Mouse (Mus musculus) neural tube, embryonic 14.5 days (tissue): ENCODE data around the gene Susd2. TPM values are rescaled to one million over a fixed set of nuclear protein-coding genes. Genes with fewer than 3 reads are reported as not detected.

ENCODE experiments used
- ATAC-seq: fragments of 200-750 bp; cut with Nextera tagmentation; 2 replicates; pipeline ENCODE4 v1.8.0; 2017; ENCODE audit warnings: low read depth, mild to moderate bottlenecking, moderate TSS enrichment, moderate library complexity
- H3K27ac ChIP-seq: fragments of 300-500 bp; sonication (generic); 2 replicates; pipeline ENCODE4 v1.5.1; 2014; ENCODE audit warnings: low read depth, mild to moderate bottlenecking, control low read depth, low read length, moderate library complexity, mixed read lengths
- H3K27me3 ChIP-seq: fragments of 300-500 bp; sonication (generic); 2 replicates; pipeline ENCODE4 v1.6.1; 2014; ENCODE audit warnings: low read length; ENCODE audit not compliant: control insufficient read depth, insufficient read depth
- H3K36me3 ChIP-seq: fragments of 300-500 bp; sonication (generic); 2 replicates; pipeline ENCODE4 v1.6.1; 2014; ENCODE audit warnings: low read length, mixed read lengths; ENCODE audit not compliant: control insufficient read depth, insufficient read depth
- H3K4me1 ChIP-seq: fragments of 300-500 bp; sonication (generic); 2 replicates; pipeline ENCODE4 v1.6.1; 2014; ENCODE audit warnings: low read length; ENCODE audit not compliant: control insufficient read depth, insufficient read depth
- H3K4me2 ChIP-seq: fragments of 300-500 bp; sonication (generic); 2 replicates; pipeline ENCODE4 v1.6.1; 2014; ENCODE audit warnings: mild to moderate bottlenecking, low read depth, low read length, control low read depth
- H3K4me3 ChIP-seq: fragments of 300-500 bp; sonication (generic); 2 replicates; pipeline ENCODE4 v1.5.1; 2014; ENCODE audit warnings: low read depth, low read length, control low read depth, mixed read lengths
- H3K9ac ChIP-seq: fragments of 300-500 bp; sonication (generic); replicated peaks from 2 replicates; pipeline ENCODE4 v1.6.1; 2014; ENCODE audit warnings: low read depth, mild to moderate bottlenecking, control low read depth, low read length, mixed read lengths
- H3K9me3 ChIP-seq: fragments of 300-500 bp; sonication (generic); 2 replicates; pipeline ENCODE4 v1.6.1; 2016; ENCODE audit warnings: low read length; ENCODE audit not compliant: control insufficient read depth
- WGBS: fragments of 180-500 bp; shearing (Covaris S2); extraction: QIAGEN DNeasy Blood & Tissue Kit; methylation state at CpG from one replicate; pipeline ENCODE4 v1.1.7; 2014; 5-methylcytosine and 5-hydroxymethylcytosine counted together
- polyA plus RNA-seq: library from polyadenylated mRNA; unstranded; fragments of >200 nt; fragmentation: Nextera tagmentation; extraction: Ambion mirVana; gene quantifications from 2 replicates; pipeline ENCODE4 v1.2.1, GENCODE M21; 2014

Gene Susd2
- polyA plus RNA-seq, 1 experiment from 2014 or later = 9.8 TPM

- Histone ChIP-seq H3K4me2 (no peak overlapping the region), H3K4me1 (no peaks in the 10 kb centered on the region), H3K9me3 (no peaks in the 10 kb centered on the region), H3K4me3 (no peak overlapping the region), H3K27ac (no peak overlapping the region), H3K36me3 (no peaks in the 10 kb centered on the region), H3K27me3 (no peaks in the 10 kb centered on the region), H3K9ac (no peak overlapping the region)
- no peak for ATAC-seq
- WGBS = 69% methylated on average over 6 of the region's 6 CpGs
Observed at GRCm38 (mm10) chr10:75625920-75626319, 17.9 kb downstream of the Susd2 start.

GRCm38 (mm10) chr10:75620818-75621217 lies 23.0 kb downstream of the Susd2 start:
- Histone ChIP-seq H3K4me2 (no peak overlapping the region), H3K4me1 (no peaks in the 10 kb centered on the region), H3K27ac (no peak overlapping the region), H3K9me3 (no peaks in the 10 kb centered on the region), H3K27me3 (no peaks in the 10 kb centered on the region), H3K36me3 (no peaks in the 10 kb centered on the region), H3K4me3 (no peak overlapping the region), H3K9ac (no peak overlapping the region)
- 50% methylated on average over 3 of the region's 3 CpGs for whole genome bisulfite sequencing
- no peak for ATAC-seq

- no peaks in the 10 kb centered on the region for H3K4me1 ChIP-seq
- ATAC-seq = no peak
- H3K9me3 ChIP-seq = no peaks in the 10 kb centered on the region
- no peak overlapping the region for H3K27ac ChIP-seq
- H3K4me3 ChIP-seq = no peak overlapping the region
- no peak overlapping the region for H3K4me2 ChIP-seq
- H3K36me3 ChIP-seq = no peaks in the 10 kb centered on the region
- 94% methylated on average over 4 of the region's 4 CpGs for WGBS
- no peaks in the 10 kb centered on the region for H3K27me3 ChIP-seq
- H3K9ac ChIP-seq = no peak overlapping the region
Observed at GRCm38 (mm10) chr10:75616044-75616443, 27.8 kb downstream of the Susd2 start.

GRCm38 (mm10) chr10:75610486-75610885 lies 33.3 kb downstream of the Susd2 start:
- Histone ChIP-seq H3K9ac (no peak overlapping the region), H3K36me3 (no peaks in the 10 kb centered on the region), H3K4me2 (no peak overlapping the region), H3K9me3 (no peaks in the 10 kb centered on the region), H3K27ac (no peak overlapping the region), H3K4me3 (no peak overlapping the region), H3K4me1 (no peaks in the 10 kb centered on the region), H3K27me3 (no peaks in the 10 kb centered on the region)
- WGBS = 58% methylated on average over 7 of the region's 7 CpGs
- no peak for ATAC-seq

- no peak overlapping the region for H3K4me3 ChIP-seq
- H3K4me1 ChIP-seq = no peaks in the 10 kb centered on the region
- H3K36me3 ChIP-seq = no peaks in the 10 kb centered on the region
- no peak overlapping the region for H3K9ac ChIP-seq
- H3K27ac ChIP-seq = no peak overlapping the region
- H3K9me3 ChIP-seq = no peaks in the 10 kb centered on the region
- 89% methylated on average over 11 of the region's 11 CpGs for WGBS
- H3K27me3 ChIP-seq = no peaks in the 10 kb centered on the region
- ATAC-seq = no peak
- H3K4me2 ChIP-seq = no peak overlapping the region
Observed at GRCm38 (mm10) chr10:75608975-75609374, 34.8 kb downstream of the Susd2 start.

- no peak for ATAC-seq
- Histone ChIP-seq H3K27ac (no peak overlapping the region), H3K9ac (no peak overlapping the region), H3K9me3 (no peaks in the 10 kb centered on the region), H3K27me3 (no peaks in the 10 kb centered on the region), H3K4me2 (no peak overlapping the region), H3K36me3 (no peaks in the 10 kb centered on the region), H3K4me1 (no peaks in the 10 kb centered on the region), H3K4me3 (no peak overlapping the region)
- WGBS = 85% methylated on average over 4 of the region's 4 CpGs
Observed at GRCm38 (mm10) chr10:75607253-75607652, 36.6 kb downstream of the Susd2 start.

- H3K4me1 ChIP-seq = no peaks in the 10 kb centered on the region
- no peak overlapping the region for H3K4me2 ChIP-seq
- no peaks in the 10 kb centered on the region for H3K9me3 ChIP-seq
- no peak overlapping the region for H3K4me3 ChIP-seq
- no peak overlapping the region for H3K9ac ChIP-seq
- no peaks in the 10 kb centered on the region for H3K36me3 ChIP-seq
- ATAC-seq = no peak
- 41% methylated on average over 11 of the region's 11 CpGs for WGBS
- H3K27ac ChIP-seq = no peak overlapping the region
- no peaks in the 10 kb centered on the region for H3K27me3 ChIP-seq
Observed at GRCm38 (mm10) chr10:75605162-75605846, 38.5 kb downstream of the Susd2 start.

GRCm38 (mm10) chr10:75600189-75600730 lies 43.5 kb downstream of the Susd2 start:
- ATAC-seq = no peak
- H3K36me3 ChIP-seq = no peaks in the 10 kb centered on the region
- no peak overlapping the region for H3K27ac ChIP-seq
- WGBS = 84% methylated on average over 7 of the region's 7 CpGs
- H3K27me3 ChIP-seq = no peaks in the 10 kb centered on the region
- no peak overlapping the region for H3K4me2 ChIP-seq
- H3K9ac ChIP-seq = no peak overlapping the region
- H3K4me3 ChIP-seq = no peak overlapping the region
- H3K4me1 ChIP-seq = no peaks in the 10 kb centered on the region
- H3K9me3 ChIP-seq = no peaks in the 10 kb centered on the region; the same call in 1 of the 2 replicates

- Histone ChIP-seq H3K27me3 (no peaks in the 10 kb centered on the region), H3K9me3 (no peaks in the 10 kb centered on the region; the same call in 1 of the 2 replicates), H3K4me3 (no peak overlapping the region), H3K36me3 (no peaks in the 10 kb centered on the region), H3K27ac (no peak overlapping the region), H3K4me2 (no peak overlapping the region), H3K9ac (no peak overlapping the region), H3K4me1 (no peaks in the 10 kb centered on the region)
- ATAC-seq = no peak
- 80% methylated on average over 8 of the region's 8 CpGs for WGBS
Observed at GRCm38 (mm10) chr10:75595981-75596380, 47.8 kb downstream of the Susd2 start.
